Mouse (Mus musculus): Measurements from ENCODE around the gene Tcf7l2.

GRCm38 (mm10) chr19:55761086-55761485 is 19.5 kb downstream of the Tcf7l2 start:
- TF ChIP-seq ZNF384 (IDR thresholded peaks at IDR 0.05; ENCODE audit: low read depth, low read length) (no peak), CTCF (conservative IDR thresholded peaks at IDR 0.05 in 1 of 2, IDR thresholded peaks at IDR 0.05 in 1 of 2; ENCODE audit: low read depth in 2 of 2, low read length in 2 of 2) (no peak), ZMIZ1 (IDR thresholded peaks at IDR 0.05; ENCODE audit: low read depth, low read length) (no peak), CHD1 (IDR thresholded peaks at IDR 0.05; ENCODE audit: low read depth, low read length) (no peak), ELF1 (IDR thresholded peaks at IDR 0.05; ENCODE audit: low read depth, low read length) (no peak), IRF4 (IDR thresholded peaks at IDR 0.05; ENCODE audit: low read depth, low read length) (no peak), ZC3H11A (IDR thresholded peaks at IDR 0.05; ENCODE audit: low read depth, low read length) (no peak), USF1 (IDR thresholded peaks at IDR 0.05; ENCODE audit: low read depth, low read length) (no peak), EP300 (IDR thresholded peaks at IDR 0.05; ENCODE audit: low read length) (no peak), TCF12 (IDR thresholded peaks at IDR 0.05; ENCODE audit: low read depth, low read length) (no peak)

All from CH12.LX (cell line).